Mouse (Mus musculus): ENCODE measurements at regions not wholly inside any gene's neighbourhood (a gene's known extent, or its start where the extent isn't known, plus 50 kb on each side); places are given as distances from the start of the nearest gene placed in this dataset.
"Not testable (repeated sequence)": the region's sequence is repeated elsewhere in the genome, so short reads cannot be mapped to it uniquely, and the experiment has no call there.

DNA sequence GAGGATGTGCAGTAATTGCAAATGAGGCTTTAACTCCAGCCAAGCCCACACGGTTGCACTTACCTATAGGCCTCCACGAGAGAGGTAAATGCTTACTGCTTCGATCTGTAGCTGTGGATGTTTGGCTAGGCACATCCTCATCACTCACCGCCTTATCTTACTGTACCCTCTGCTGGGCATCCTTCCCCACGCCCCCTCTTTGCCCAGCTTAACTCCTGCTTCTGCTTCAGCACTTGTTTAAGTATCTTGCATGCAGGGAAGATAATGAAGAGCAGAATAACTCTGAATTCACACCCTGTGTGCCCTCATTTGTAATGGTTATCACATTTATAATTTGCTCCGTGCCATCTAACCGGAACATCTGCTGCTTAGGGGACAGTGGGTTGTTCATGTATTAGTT is 74.7 kb upstream of the Anapc15-ps start:
- DNase-seq = no peak
- Histone ChIP-seq H3K27me3 (ENCODE audit: control insufficient read depth, insufficient read depth, low read length) (no peaks in the 10 kb centered on the region), H3K4me3 (ENCODE audit: control insufficient read depth, insufficient read depth, low read length) (no peak overlapping the region), H3K4me1 (replicated peaks; ENCODE audit: control insufficient read depth, insufficient read depth, low read length) (peaks cover 8% of the 10 kb centered on the region), H3K27ac (ENCODE audit: control insufficient read depth, insufficient read depth, low read length) (no peak overlapping the region), H3K36me3 (ENCODE audit: control insufficient read depth, insufficient read depth, low read length) (no peaks in the 10 kb centered on the region)
- TF ChIP-seq POLR2A (IDR thresholded peaks at IDR 0.05; ENCODE audit: control insufficient read depth, extremely low read depth, insufficient read depth, low read length, poor library complexity) = no peak
- no peak for TF ChIP-seq CTCF (IDR thresholded peaks at IDR 0.05; ENCODE audit: borderline replicate concordance, control insufficient read depth, extremely low read depth, insufficient read depth, low read length, poor library complexity)
- WGBS = 91% methylated on average over 7 of the region's 7 CpGs

DNA sequence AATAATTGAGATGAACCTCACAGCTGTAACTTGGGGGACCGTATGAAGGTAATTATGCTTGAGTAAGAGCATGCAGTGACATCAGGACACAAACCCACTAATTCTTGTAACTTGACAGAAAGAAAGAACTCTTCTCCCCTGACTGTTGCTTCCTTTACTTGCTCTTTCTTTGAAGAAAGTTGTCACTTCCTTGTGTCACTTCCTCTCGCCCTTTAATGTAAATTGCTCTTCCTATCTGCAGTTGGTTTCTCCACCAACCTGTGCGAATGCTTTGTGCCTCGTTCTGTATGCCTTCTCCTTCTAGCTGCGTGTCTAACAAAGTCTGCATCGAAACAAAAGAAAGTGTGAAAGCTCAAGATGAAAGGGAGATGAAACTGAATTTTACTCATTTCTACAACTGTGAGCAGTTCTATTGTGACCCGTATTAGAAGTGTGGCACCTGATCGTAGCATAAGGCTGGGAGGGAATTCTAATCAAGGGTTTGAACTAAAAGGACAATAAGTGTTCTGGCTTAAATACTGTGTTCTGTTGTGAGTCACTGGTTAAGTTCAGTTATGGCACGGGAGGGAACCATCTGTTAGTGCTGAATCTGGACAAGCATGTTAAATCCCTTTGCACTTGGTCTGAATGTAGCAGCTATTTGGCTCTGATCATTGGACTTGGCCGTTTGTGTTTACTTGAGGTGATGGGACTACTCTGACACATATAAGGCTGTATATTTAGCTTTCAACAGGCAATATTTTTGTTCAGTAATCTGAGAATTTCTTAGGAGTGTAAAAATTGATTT is 72.8 kb upstream of the Anapc15-ps start:
- WGBS = 29% methylated on average over 10 of the region's 10 CpGs
- H3K27me3 ChIP-seq (ENCODE audit: control insufficient read depth, insufficient read depth, low read length) = no peaks in the 10 kb centered on the region
- H3K36me3 ChIP-seq (ENCODE audit: control insufficient read depth, insufficient read depth, low read length) = no peaks in the 10 kb centered on the region
- H3K4me1 ChIP-seq (replicated peaks; ENCODE audit: control insufficient read depth, insufficient read depth, low read length) = peaks cover 8% of the 10 kb centered on the region
- H3K27ac ChIP-seq (ENCODE audit: control insufficient read depth, insufficient read depth, low read length) = peak overlapping the region; percentile 96
- no peak overlapping the region for H3K4me3 ChIP-seq (ENCODE audit: control insufficient read depth, insufficient read depth, low read length)
- peak; percentile 42 for DNase-seq
- TF ChIP-seq POLR2A (IDR thresholded peaks at IDR 0.05; ENCODE audit: control insufficient read depth, extremely low read depth, insufficient read depth, low read length, poor library complexity) (no peak), CTCF (IDR thresholded peaks at IDR 0.05; ENCODE audit: borderline replicate concordance, control insufficient read depth, extremely low read depth, insufficient read depth, low read length, poor library complexity) (no peak)

DNA sequence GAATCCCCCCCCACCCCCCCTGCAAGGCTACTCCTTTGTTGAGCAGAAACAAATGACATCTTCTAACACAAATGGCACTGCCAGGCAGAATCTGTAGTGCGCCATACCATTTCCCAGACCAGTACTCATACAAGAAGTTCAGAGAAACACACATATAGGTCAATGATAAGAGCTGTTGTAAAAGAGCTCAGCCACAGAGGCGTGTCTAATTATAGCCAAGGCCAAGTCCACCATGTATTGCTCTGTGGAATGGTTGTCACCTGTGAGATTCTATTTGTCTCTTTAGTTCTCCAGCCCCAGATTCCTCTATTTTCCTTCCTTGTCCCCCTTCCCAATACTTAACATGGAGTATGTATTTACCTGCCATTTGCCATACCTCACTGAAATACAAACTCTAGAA is 72.0 kb upstream of the Anapc15-ps start:
- peak overlapping the region; percentile 96 for H3K27ac ChIP-seq (ENCODE audit: control insufficient read depth, insufficient read depth, low read length)
- no peak for TF ChIP-seq CTCF (IDR thresholded peaks at IDR 0.05; ENCODE audit: borderline replicate concordance, control insufficient read depth, extremely low read depth, insufficient read depth, low read length, poor library complexity)
- TF ChIP-seq POLR2A (IDR thresholded peaks at IDR 0.05; ENCODE audit: control insufficient read depth, extremely low read depth, insufficient read depth, low read length, poor library complexity) = no peak
- 90% methylated on average over 2 of the region's 2 CpGs for WGBS
- H3K36me3 ChIP-seq (ENCODE audit: control insufficient read depth, insufficient read depth, low read length) = no peaks in the 10 kb centered on the region
- DNase-seq = no peak
- H3K27me3 ChIP-seq (ENCODE audit: control insufficient read depth, insufficient read depth, low read length) = no peaks in the 10 kb centered on the region
- H3K4me3 ChIP-seq (ENCODE audit: control insufficient read depth, insufficient read depth, low read length) = no peak overlapping the region
- peaks cover 8% of the 10 kb centered on the region for H3K4me1 ChIP-seq (replicated peaks; ENCODE audit: control insufficient read depth, insufficient read depth, low read length)

DNA sequence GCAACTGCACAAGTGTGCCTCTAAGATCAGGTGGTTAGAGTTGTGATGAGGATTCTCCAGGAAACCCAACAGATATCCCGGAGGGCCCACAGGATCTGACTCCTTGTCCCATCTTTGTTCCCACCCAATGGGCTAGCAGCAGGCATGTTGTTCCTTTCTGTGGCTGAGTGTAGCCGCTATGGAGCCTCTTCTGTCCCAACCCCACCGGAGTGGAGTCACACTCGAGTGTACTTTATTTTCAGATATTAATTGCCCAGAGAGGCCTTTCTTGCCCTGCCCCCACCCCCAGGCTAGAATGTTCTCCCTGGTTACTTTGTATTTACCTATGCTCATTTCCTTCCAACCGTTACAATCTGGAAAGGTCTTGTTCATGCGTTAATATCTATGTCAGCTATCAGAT is 70.4 kb upstream of the Anapc15-ps start:
- H3K27me3 ChIP-seq (ENCODE audit: control insufficient read depth, insufficient read depth, low read length) = no peaks in the 10 kb centered on the region
- H3K4me3 ChIP-seq (ENCODE audit: control insufficient read depth, insufficient read depth, low read length) = no peak overlapping the region
- no peak for DNase-seq
- H3K36me3 ChIP-seq (ENCODE audit: control insufficient read depth, insufficient read depth, low read length) = no peaks in the 10 kb centered on the region
- 93% methylated on average over 6 of the region's 6 CpGs for WGBS
- TF ChIP-seq POLR2A (IDR thresholded peaks at IDR 0.05; ENCODE audit: control insufficient read depth, extremely low read depth, insufficient read depth, low read length, poor library complexity) (no peak), CTCF (IDR thresholded peaks at IDR 0.05; ENCODE audit: borderline replicate concordance, control insufficient read depth, extremely low read depth, insufficient read depth, low read length, poor library complexity) (no peak)
- no peak overlapping the region for H3K27ac ChIP-seq (ENCODE audit: control insufficient read depth, insufficient read depth, low read length)
- peaks cover 8% of the 10 kb centered on the region for H3K4me1 ChIP-seq (replicated peaks; ENCODE audit: control insufficient read depth, insufficient read depth, low read length)

DNA sequence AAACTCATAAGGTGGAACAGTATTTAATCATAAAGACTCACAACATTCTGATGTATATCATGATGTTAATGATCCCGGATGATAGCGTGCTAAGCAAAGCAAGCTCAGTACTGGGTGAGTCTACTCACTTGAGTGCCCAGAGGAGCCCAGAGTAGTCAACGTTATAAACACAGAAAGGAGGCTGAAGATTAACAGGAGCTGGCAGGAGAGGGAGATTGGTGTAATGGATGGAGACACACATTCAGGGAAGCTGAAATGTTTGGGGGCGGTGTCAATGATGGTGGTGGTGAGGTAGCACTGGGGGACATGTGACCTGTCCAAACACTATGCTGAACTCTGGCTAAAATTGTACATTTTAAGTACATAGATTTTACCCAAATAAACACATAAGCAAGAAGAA is 66.2 kb upstream of the Anapc15-ps start:
- TF ChIP-seq POLR2A (IDR thresholded peaks at IDR 0.05; ENCODE audit: control insufficient read depth, extremely low read depth, insufficient read depth, low read length, poor library complexity) (no peak), CTCF (IDR thresholded peaks at IDR 0.05; ENCODE audit: borderline replicate concordance, control insufficient read depth, extremely low read depth, insufficient read depth, low read length, poor library complexity) (no peak)
- Histone ChIP-seq H3K27me3 (ENCODE audit: control insufficient read depth, insufficient read depth, low read length) (no peaks in the 10 kb centered on the region), H3K4me1 (replicated peaks; ENCODE audit: control insufficient read depth, insufficient read depth, low read length) (0 out of 2 replicates have a peak, but pooled peaks cover 2% of the 10 kb centered on the region), H3K4me3 (ENCODE audit: control insufficient read depth, insufficient read depth, low read length) (no peak overlapping the region), H3K36me3 (ENCODE audit: control insufficient read depth, insufficient read depth, low read length) (no peaks in the 10 kb centered on the region), H3K27ac (ENCODE audit: control insufficient read depth, insufficient read depth, low read length) (no peak overlapping the region)
- WGBS = 98% methylated on average over 4 of the region's 4 CpGs
- DNase-seq = no peak

DNA sequence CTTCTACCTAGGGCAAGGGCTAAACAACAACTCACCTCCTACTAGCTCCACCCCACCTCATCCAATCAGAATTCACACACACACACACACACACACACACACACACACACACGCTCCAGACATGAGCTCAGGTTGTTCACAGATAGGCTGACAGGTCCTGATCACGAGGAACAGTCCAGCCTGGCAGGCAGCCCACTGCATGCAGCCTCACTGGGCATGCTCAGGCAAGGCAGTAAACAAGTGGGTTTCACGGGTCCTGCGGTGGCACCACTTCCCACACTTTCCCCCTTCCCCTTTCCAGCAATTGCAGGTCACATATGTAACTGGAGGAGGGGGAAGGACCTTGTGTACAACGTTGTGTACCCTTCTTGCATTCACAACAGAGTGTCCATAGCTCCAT is 63.5 kb upstream of the Anapc15-ps start:
- 71% methylated on average over 5 of the region's 5 CpGs for WGBS

DNA sequence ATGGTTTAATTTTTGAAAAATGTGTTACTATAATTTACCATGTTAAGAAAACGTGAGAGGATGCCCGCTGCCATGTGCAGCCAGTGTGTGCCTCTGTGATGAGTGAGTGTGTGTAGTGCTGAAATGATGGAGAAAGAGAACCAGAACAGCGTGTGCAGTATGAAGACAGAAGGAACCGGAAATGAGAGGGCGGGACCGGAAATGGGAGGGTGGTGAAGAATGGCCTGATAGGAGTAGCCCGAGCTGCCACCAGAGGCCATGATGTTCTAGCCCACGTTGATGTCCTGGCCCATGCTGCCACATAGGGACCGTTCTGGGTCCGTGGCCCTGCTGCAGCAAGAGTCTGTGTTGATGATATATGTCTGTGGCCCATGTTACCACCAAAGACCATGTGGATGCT is 57.8 kb upstream of the Anapc15-ps start:
- H3K27me3 ChIP-seq (ENCODE audit: control insufficient read depth, insufficient read depth, low read length) = no peaks in the 10 kb centered on the region
- H3K36me3 ChIP-seq (ENCODE audit: control insufficient read depth, insufficient read depth, low read length) = no peaks in the 10 kb centered on the region
- no peak for DNase-seq
- H3K4me1 ChIP-seq (replicated peaks; ENCODE audit: control insufficient read depth, insufficient read depth, low read length) = 0 out of 2 replicates have a peak, but pooled peaks cover 2% of the 10 kb centered on the region
- H3K4me3 ChIP-seq (ENCODE audit: control insufficient read depth, insufficient read depth, low read length) = no peak overlapping the region
- WGBS = 91% methylated on average over 10 of the region's 10 CpGs
- H3K27ac ChIP-seq (ENCODE audit: control insufficient read depth, insufficient read depth, low read length) = no peak overlapping the region
- TF ChIP-seq POLR2A (IDR thresholded peaks at IDR 0.05; ENCODE audit: control insufficient read depth, extremely low read depth, insufficient read depth, low read length, poor library complexity) = no peak
- TF ChIP-seq CTCF (IDR thresholded peaks at IDR 0.05; ENCODE audit: borderline replicate concordance, control insufficient read depth, extremely low read depth, insufficient read depth, low read length, poor library complexity) = no peak

More for the DNA sequence above, 63.5 kb upstream of the Anapc15-ps start:
- not testable (repeated sequence) for H3K27me3 ChIP-seq (ENCODE audit: control insufficient read depth, insufficient read depth, low read length); H3K27ac ChIP-seq (ENCODE audit: control insufficient read depth, insufficient read depth, low read length); H3K4me3 ChIP-seq (ENCODE audit: control insufficient read depth, insufficient read depth, low read length); H3K36me3 ChIP-seq (ENCODE audit: control insufficient read depth, insufficient read depth, low read length); DNase-seq; H3K4me1 ChIP-seq (replicated peaks; ENCODE audit: control insufficient read depth, insufficient read depth, low read length)
